In the genomic region with DNA sequence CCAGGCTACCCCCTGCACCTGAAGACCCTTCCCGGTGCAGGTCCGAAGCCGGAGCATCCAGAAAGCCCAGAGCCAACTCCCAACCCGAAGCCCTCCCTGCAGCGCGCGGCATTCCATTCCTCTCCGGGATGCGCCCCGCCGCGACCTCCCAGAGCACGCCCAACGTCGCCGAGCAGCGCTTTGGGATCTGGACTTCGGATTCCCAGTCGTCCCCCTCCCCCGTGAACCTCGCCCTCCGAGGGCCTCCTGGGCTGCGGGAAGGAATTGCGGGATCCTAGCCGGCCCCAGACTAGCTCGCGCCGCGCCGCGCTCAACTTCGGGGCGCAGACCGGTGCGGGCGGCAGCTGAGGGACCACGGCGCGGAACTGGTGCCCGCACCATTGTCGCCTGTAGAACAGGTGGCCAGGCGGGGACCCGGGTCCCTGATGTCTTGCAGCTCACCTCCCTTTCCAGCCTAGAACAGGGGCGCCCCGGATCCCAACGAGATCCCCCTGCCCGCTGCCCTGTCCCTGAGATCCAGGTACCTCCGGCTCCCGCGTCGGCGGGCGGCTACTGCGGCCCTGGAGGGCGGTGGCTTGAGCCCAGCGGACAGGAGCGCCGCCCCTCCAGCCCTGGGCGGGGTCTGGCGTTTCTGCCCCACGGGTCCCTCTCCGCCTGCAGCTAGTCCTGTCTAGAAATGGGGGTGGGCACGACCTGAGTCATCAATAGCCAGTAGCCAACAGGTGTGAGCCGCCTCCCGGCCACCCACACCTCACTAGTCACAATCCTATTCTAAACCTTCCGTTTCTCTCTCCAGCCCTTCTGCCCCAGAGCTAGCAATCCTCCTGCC, we compare ENCODE assay signal across 8 mouse cellular contexts. TPM values are rescaled to one million over a fixed set of nuclear protein-coding genes. Genes with fewer than 3 reads are reported as not detected.
DNase-seq lines count a peak whose midpoint lies in the region; ATAC-seq and TF ChIP-seq lines count a peak whose summit lies in the region.

Gene A4galt (minus strand): TSS at position 599 of the 829 bp plus-strand sequence.

- intact Hi-C loops in heart, postnatal 14 days (cut with DNase I): loop anchor here (5.0 kb wide), 2 partner anchors 39 to 46 kb away; no protein-coding TSS in a partner anchor

- H3K4me2 ChIP-seq in forebrain, embryonic 12.5 days: peak within 1 kb of the TSS; percentile 81
- peak within 1 kb of the TSS; percentile 85 for H3K4me2 ChIP-seq in midbrain, embryonic 12.5 days (replicated peaks)

- no peak for DNase-seq in layer of hippocampus, adult 2 months (ENCODE audit: low spot score in 2 of 2)
- DNase-seq in layer of hippocampus, adult 9-11 months: no peak
- peak; percentile 66 to 69 for DNase-seq in heart, postnatal 14 days
- peak; percentile 74 to 83 for DNase-seq in kidney, postnatal 4 days
- DNase-seq in urinary bladder, postnatal 14 days (ENCODE audit: low spot score): peak; percentile 76
- no peak for DNase-seq in thymus, postnatal 14 days

- H3K4me1 ChIP-seq in forebrain, embryonic 12.5 days: peaks cover 14% of the 10 kb centered on the region
- H3K4me1 ChIP-seq in midbrain, embryonic 12.5 days: peaks cover 15% of the 10 kb centered on the region

- H3K9ac ChIP-seq in forebrain, embryonic 12.5 days: peak within 1 kb of the TSS; percentile 53
- peak within 1 kb of the TSS; percentile 37; the same call in 1 of the 2 replicates for H3K9ac ChIP-seq in midbrain, embryonic 12.5 days (replicated peaks)

- WGBS in forebrain, embryonic 12.5 days: 2% methylated on average over 64 of the region's 66 CpGs
- WGBS in midbrain, embryonic 12.5 days: 3% methylated on average over 61 of the region's 66 CpGs

- H3K9me3 ChIP-seq in forebrain, embryonic 12.5 days: no peaks in the 10 kb centered on the region
- no peaks in the 10 kb centered on the region for H3K9me3 ChIP-seq in midbrain, embryonic 12.5 days

- peak within 1 kb of the TSS; percentile 70; the same call in 1 of the 2 replicates for H3K27ac ChIP-seq in layer of hippocampus, adult 2 months
- no peak within 1 kb of the TSS for H3K27ac ChIP-seq in forebrain, embryonic 12.5 days
- H3K27ac ChIP-seq in midbrain, embryonic 12.5 days (replicated peaks): no peak within 1 kb of the TSS

- peaks cover 37% of the 10 kb centered on the region for H3K27me3 ChIP-seq in forebrain, embryonic 12.5 days
- peaks cover 50% of the 10 kb centered on the region for H3K27me3 ChIP-seq in midbrain, embryonic 12.5 days

- no peak for ATAC-seq in forebrain, embryonic 12.5 days (ENCODE audit: low FRiP score)
- no peak for ATAC-seq in midbrain, embryonic 12.5 days (ENCODE audit: low FRiP score, low read depth)

- no peaks in the 10 kb centered on the region for H3K36me3 ChIP-seq in forebrain, embryonic 12.5 days (replicated peaks)
- no peaks in the 10 kb centered on the region for H3K36me3 ChIP-seq in midbrain, embryonic 12.5 days

- H3K4me3 ChIP-seq in layer of hippocampus, adult 2 months: peak within 1 kb of the TSS; percentile 44
- peak within 1 kb of the TSS; percentile 45 for H3K4me3 ChIP-seq in forebrain, embryonic 12.5 days (replicated peaks)
- H3K4me3 ChIP-seq in midbrain, embryonic 12.5 days: peak within 1 kb of the TSS; percentile 47

- TF ChIP-seq CTCF in layer of hippocampus, adult 2 months (conservative IDR thresholded peaks at IDR 0.05): no peak

RNA-seq across cellular contexts. Expression of gene A4galt, which starts in this region (rescaled TPM):
- total RNA-seq in layer of hippocampus, adult 2 months (2021): 1 to 10 TPM; 3.2 to 3.6 TPM
- 1.3 and 1.4 TPM in 2 replicates for polyA plus RNA-seq in forebrain, embryonic 12.5 days (2016; fragmentation: Nextera tagmentation; extraction: Ambion mirVana)
- 1 to 10 TPM; 4.9 to 5.1 TPM for total RNA-seq in heart, postnatal 14 days (2021)
- 2.4 and 2.9 TPM in 2 replicates for polyA plus RNA-seq in midbrain, embryonic 12.5 days (2016; fragmentation: Nextera tagmentation; extraction: Ambion mirVana)

Comparison
In these comparisons a context has a peak if more than half of its experiments do, and no peak if none do; other contexts are left out.
1. DNase-seq: peak in heart, postnatal 14 days (2 of 2), kidney, postnatal 4 days (2 of 2) and urinary bladder, postnatal 14 days (single experiment); none in layer of hippocampus, adult 2 months (0 of 2), layer of hippocampus, adult 9-11 months (single experiment) and thymus, postnatal 14 days (single experiment).
2. Peak in every context shown above with its lines, with median percentiles within 50 percentile points of each other: H3K4me3 ChIP-seq.